Mouse (Mus musculus): ENCODE measurements around the gene Fam208b. TPM values are rescaled to one million over a fixed set of nuclear protein-coding genes. Genes with fewer than 3 reads are reported as not detected.
"Not testable (repeated sequence)": the region's sequence is repeated elsewhere in the genome, so short reads cannot be mapped to it uniquely, and the experiment has no call there.

Fam208b gene
- polyA plus RNA-seq, 1 experiment from 2014 or later, result 24.1 TPM

GRCm38 (mm10) chr13:3519994-3520393 is 90.9 kb downstream of the Fam208b start:
- not testable (repeated sequence) for H3K4me1 ChIP-seq (ENCODE audit: control insufficient read depth, insufficient read depth, low read length); H3K9me3 ChIP-seq (ENCODE audit: control insufficient read depth, low read depth, low read length); H3K36me3 ChIP-seq (ENCODE audit: control insufficient read depth, insufficient read depth, low read length); H3K4me3 ChIP-seq (ENCODE audit: low read depth, low read length); H3K27me3 ChIP-seq (ENCODE audit: control insufficient read depth, insufficient read depth, low read length); H3K4me2 ChIP-seq (replicated peaks; ENCODE audit: low read depth, low read length); ATAC-seq (ENCODE audit: insufficient number of reproducible peaks, insufficient read depth, low FRiP score, low read depth); H3K27ac ChIP-seq (ENCODE audit: low read length); H3K9ac ChIP-seq (replicated peaks; ENCODE audit: low read depth, low read length)
- 18% methylated on average over 1 of the region's 1 CpGs for WGBS

GRCm38 (mm10) chr13:3519357-3519756 is 91.6 kb downstream of the Fam208b start:
- H3K27ac ChIP-seq (ENCODE audit: low read length); H3K36me3 ChIP-seq (ENCODE audit: control insufficient read depth, insufficient read depth, low read length); H3K4me1 ChIP-seq (ENCODE audit: control insufficient read depth, insufficient read depth, low read length); H3K4me2 ChIP-seq (replicated peaks; ENCODE audit: low read depth, low read length); ATAC-seq (ENCODE audit: insufficient number of reproducible peaks, insufficient read depth, low FRiP score, low read depth); H3K9me3 ChIP-seq (ENCODE audit: control insufficient read depth, low read depth, low read length); H3K4me3 ChIP-seq (ENCODE audit: low read depth, low read length); H3K27me3 ChIP-seq (ENCODE audit: control insufficient read depth, insufficient read depth, low read length); H3K9ac ChIP-seq (replicated peaks; ENCODE audit: low read depth, low read length): not testable (repeated sequence)
- WGBS, result 61% methylated on average over 3 of the region's 4 CpGs

Other genes with a start within 250 kb of the Fam208b start
- gene Gdi2, start 73.0 kb downstream of the Fam208b start, polyA plus RNA-seq (2014; fragmentation: Nextera tagmentation; extraction: Ambion mirVana), result 450 and 468 TPM in 2 replicates
- gene Asb13, start 22.9 kb upstream of the Fam208b start, polyA plus RNA-seq (2014; fragmentation: Nextera tagmentation; extraction: Ambion mirVana), result 13.3 and 18.1 TPM in 2 replicates
- gene Calml3, start 193.2 kb upstream of the Fam208b start, polyA plus RNA-seq (2014; fragmentation: Nextera tagmentation; extraction: Ambion mirVana), result 2.0 and 5.0 TPM in 2 replicates
- not detected in 2 replicates for gene Calm4, start 226.6 kb upstream of the Fam208b start, polyA plus RNA-seq (2014; fragmentation: Nextera tagmentation; extraction: Ambion mirVana)
- 0.71 TPM in 1 of 2 replicates, not detected in the other for gene Calm5, start 243.1 kb upstream of the Fam208b start, polyA plus RNA-seq (2014; fragmentation: Nextera tagmentation; extraction: Ambion mirVana)